Comparison of ENCODE assay signal across 8 mouse cellular contexts in the genomic region with DNA sequence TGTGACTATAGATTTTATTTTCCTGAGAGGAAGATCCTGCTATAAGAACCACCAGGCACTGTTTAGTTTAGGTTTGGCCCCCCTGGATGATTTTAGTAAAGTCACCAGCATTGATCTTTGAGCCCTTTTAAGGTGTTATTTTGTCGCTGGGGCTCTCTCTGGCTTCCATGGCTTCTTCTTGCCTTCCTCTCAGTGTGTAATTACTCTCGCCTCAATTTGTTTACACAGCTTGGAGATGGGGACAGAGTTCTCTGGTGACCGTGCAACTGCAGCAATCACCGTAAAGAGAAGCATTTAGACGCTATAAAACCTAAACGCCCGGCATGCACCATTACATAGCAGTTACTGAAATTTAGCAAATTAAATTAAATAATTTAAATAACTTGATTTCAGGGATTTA.
DNase-seq lines count a peak whose midpoint lies in the region; ATAC-seq and TF ChIP-seq lines count a peak whose summit lies in the region.

No protein-coding gene starts in this region.

- no peak for TF ChIP-seq POLR2A in myocyte (IDR thresholded peaks at IDR 0.05; ENCODE audit: insufficient read length, low read depth)
- no peak for TF ChIP-seq POLR2A in lung, adult 2 months (IDR thresholded peaks at IDR 0.05; ENCODE audit: borderline replicate concordance, extremely low read depth, low read depth, low read length)

- TF ChIP-seq CTCF in lung, adult 2 months (IDR thresholded peaks at IDR 0.05; ENCODE audit: insufficient read depth, low read length), result no peak

- H3K4me3 ChIP-seq in kidney, embryonic 16.5 days (ENCODE audit: low read length), result peak overlapping the region; percentile 14; the same call in 1 of the 2 replicates
- H3K4me3 ChIP-seq in forebrain, embryonic 13.5 days, result no peak overlapping the region
- peak overlapping the region; percentile 56 for H3K4me3 ChIP-seq in limb, embryonic 10.5 days
- H3K4me3 ChIP-seq in myocyte, result peak overlapping the region; percentile 23
- H3K4me3 ChIP-seq in lung, adult 2 months (replicated peaks; ENCODE audit: extremely low read depth, low read depth, low read length), result no peak overlapping the region

- H3K27me3 ChIP-seq in kidney, embryonic 16.5 days (ENCODE audit: insufficient read depth, low read length), result no peaks in the 10 kb centered on the region
- H3K27me3 ChIP-seq in forebrain, embryonic 13.5 days, result no peaks in the 10 kb centered on the region
- peaks cover 7% of the 10 kb centered on the region; the same call in 1 of the 2 replicates for H3K27me3 ChIP-seq in limb, embryonic 10.5 days (ENCODE audit: low read depth, poor library complexity, severe bottlenecking)
- H3K27me3 ChIP-seq in myocyte (ENCODE audit: control insufficient read depth, insufficient read depth, insufficient read length), result no peaks in the 10 kb centered on the region

- no peaks in the 10 kb centered on the region for H3K79me2 ChIP-seq in myocyte (ENCODE audit: control insufficient read depth, insufficient read depth)

- H3ac ChIP-seq in myocyte (ENCODE audit: control insufficient read depth, insufficient read length), result peak overlapping the region; percentile 32

- H3K36me3 ChIP-seq in kidney, embryonic 16.5 days (ENCODE audit: insufficient read depth, low read length), result no peaks in the 10 kb centered on the region
- no peaks in the 10 kb centered on the region for H3K36me3 ChIP-seq in forebrain, embryonic 13.5 days (ENCODE audit: poor library complexity, severe bottlenecking)
- no peaks in the 10 kb centered on the region for H3K36me3 ChIP-seq in limb, embryonic 10.5 days
- H3K36me3 ChIP-seq in myocyte (ENCODE audit: control insufficient read depth, insufficient read depth), result no peaks in the 10 kb centered on the region

- H3K9me3 ChIP-seq in kidney, embryonic 16.5 days (ENCODE audit: low read length), result peaks cover 4% of the 10 kb centered on the region; the same call in 1 of the 2 replicates
- no peaks in the 10 kb centered on the region for H3K9me3 ChIP-seq in forebrain, embryonic 13.5 days (replicated peaks)
- H3K9me3 ChIP-seq in limb, embryonic 10.5 days (replicated peaks), result no peaks in the 10 kb centered on the region

- no peak overlapping the region for H3K9ac ChIP-seq in kidney, embryonic 16.5 days (replicated peaks; ENCODE audit: low read length)
- no peak overlapping the region for H3K9ac ChIP-seq in forebrain, embryonic 13.5 days

- H3K27ac ChIP-seq in kidney, embryonic 16.5 days (ENCODE audit: low read length), result no peak overlapping the region
- peak overlapping the region; percentile 73 for H3K27ac ChIP-seq in forebrain, embryonic 13.5 days
- H3K27ac ChIP-seq in limb, embryonic 10.5 days, result peak overlapping the region; percentile 47; the same call in 1 of the 2 replicates

- peak overlapping the region; percentile 76 for H3K4me2 ChIP-seq in kidney, embryonic 16.5 days (replicated peaks; ENCODE audit: low read depth, low read length)
- peak overlapping the region; percentile 78 for H3K4me2 ChIP-seq in forebrain, embryonic 13.5 days
- H3K4me2 ChIP-seq in myocyte (ENCODE audit: low read depth), result peak overlapping the region; percentile 95

- peaks cover 16% of the 10 kb centered on the region for H3K4me1 ChIP-seq in kidney, embryonic 16.5 days (ENCODE audit: insufficient read depth, low read length)
- peaks cover 36% of the 10 kb centered on the region for H3K4me1 ChIP-seq in forebrain, embryonic 13.5 days
- peaks cover 41% of the 10 kb centered on the region for H3K4me1 ChIP-seq in limb, embryonic 10.5 days
- peaks cover 9% of the 10 kb centered on the region for H3K4me1 ChIP-seq in lung, adult 2 months (ENCODE audit: control insufficient read depth, insufficient read depth, low read length)

- no peak for ATAC-seq in kidney, embryonic 16.5 days (ENCODE audit: low FRiP score, low TSS enrichment)
- ATAC-seq in forebrain, embryonic 13.5 days, result peak; percentile 42

- no peak for DNase-seq in kidney, adult 8-10 months
- DNase-seq in limb, embryonic 10.5 days (ENCODE audit: low spot score), result no peak
- no peak for DNase-seq in adrenal gland, adult 8-10 months
- no peak for DNase-seq in layer of hippocampus, adult 8-10 months (ENCODE audit: low spot score in 2 of 2)
- no peak for DNase-seq in lung, adult 2 months

- 3% methylated on average over 7 of the region's 7 CpGs for WGBS in kidney, embryonic 16.5 days
- 13% methylated on average over 7 of the region's 7 CpGs for WGBS in forebrain, embryonic 13.5 days
- 5% methylated on average over 7 of the region's 7 CpGs for WGBS in limb, embryonic 10.5 days
- whole genome bisulfite sequencing in lung, adult 2 months, result 25% methylated on average over 7 of the region's 7 CpGs

TF ChIP-seq in myocyte, 11 proteins besides CTCF, POLR2A, EP300 and RAD21:
- TF ChIP-seq TCF12 (IDR thresholded peaks at IDR 0.05; ENCODE audit: insufficient read depth, poor library complexity, severe bottlenecking) (no peak), E2F4 (IDR thresholded peaks at IDR 0.05; ENCODE audit: insufficient read depth) (no peak), MAX (IDR thresholded peaks at IDR 0.05; ENCODE audit: low read depth) (no peak), TCF3 (IDR thresholded peaks at IDR 0.05; ENCODE audit: insufficient read length, low read depth) (no peak), SRF (IDR thresholded peaks at IDR 0.05; ENCODE audit: control insufficient read depth, insufficient read length, low read depth) (no peak), MYOD1 (IDR thresholded peaks at IDR 0.05; ENCODE audit: control insufficient read depth in 1 of 3, insufficient read length in 2 of 3, low read depth in 2 of 3) (no peak), REST (IDR thresholded peaks at IDR 0.05; ENCODE audit: insufficient read depth, insufficient read length) (no peak), USF1 (IDR thresholded peaks at IDR 0.05; ENCODE audit: low read depth) (no peak), CEBPB (IDR thresholded peaks at IDR 0.05; ENCODE audit: insufficient read depth, poor library complexity, severe bottlenecking) (no peak), MYOG (IDR thresholded peaks at IDR 0.05; ENCODE audit: control insufficient read depth in 1 of 3, insufficient read depth in 1 of 3, insufficient read length in 2 of 3, low read depth in 2 of 3) (no peak), POLR2AphosphoS2 (IDR thresholded peaks at IDR 0.05; ENCODE audit: insufficient read length, low read depth) (no peak)

Comparison
In these comparisons a context has a peak if more than half of its experiments do, and no peak if none do; other contexts are left out.
1. H3K4me3 ChIP-seq: peak in kidney, embryonic 16.5 days (single experiment), limb, embryonic 10.5 days (single experiment) and myocyte (single experiment); none in forebrain, embryonic 13.5 days (single experiment) and lung, adult 2 months (single experiment).
2. Peak in every context shown above with its lines, with median percentiles within 50 percentile points of each other: H3K4me2 ChIP-seq.